Mouse (Mus musculus): Measurements from ENCODE around the gene Aanat.
A peak's percentile ranks its signal among the peaks of the same experiment; 100 is the strongest.

The Aanat gene

DNA sequence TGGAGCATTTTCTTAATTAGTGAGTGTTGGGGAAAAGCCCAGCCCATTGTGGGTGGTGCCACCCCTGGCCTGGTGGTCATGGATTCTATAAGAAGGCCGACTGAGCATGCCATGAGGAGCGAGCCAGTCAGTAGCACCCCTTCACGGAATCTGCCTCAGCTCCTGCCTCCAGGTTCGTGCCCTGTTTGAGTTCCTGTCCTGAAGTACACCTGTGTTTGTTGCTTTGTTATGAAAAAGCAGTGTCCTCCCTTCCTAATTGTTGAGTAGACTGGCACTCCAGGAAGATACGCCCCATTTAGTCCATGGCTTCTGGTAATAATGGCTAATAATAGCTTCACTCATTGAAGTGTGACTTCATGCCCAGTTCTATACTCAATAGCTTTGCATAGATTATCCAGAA lies at the start of gene Aanat:
Aanat (plus strand) TSS at position 123 of the 400 bp plus-strand sequence.
- DNase-seq: no peak

DNA sequence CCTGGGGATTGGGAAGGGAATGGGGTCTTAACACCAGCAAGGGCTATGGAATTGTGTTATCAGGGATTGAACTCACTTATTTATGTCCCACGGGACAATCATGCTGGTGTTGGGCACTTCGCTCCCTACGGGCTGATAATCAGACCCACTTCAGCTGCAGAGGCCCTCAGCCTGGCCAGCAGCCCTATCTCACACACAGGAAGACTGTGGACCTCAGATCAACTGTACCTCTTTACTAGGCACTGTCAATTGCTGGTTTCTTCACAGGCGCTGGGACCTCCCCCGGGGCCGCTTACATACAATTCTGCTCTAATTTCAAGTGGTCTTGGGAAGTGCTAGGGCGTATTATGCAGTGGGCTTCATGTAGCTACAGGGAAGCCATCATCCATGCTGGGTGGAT lies 49.5 kb upstream of the Aanat start:
- DNase-seq: no peak

DNA sequence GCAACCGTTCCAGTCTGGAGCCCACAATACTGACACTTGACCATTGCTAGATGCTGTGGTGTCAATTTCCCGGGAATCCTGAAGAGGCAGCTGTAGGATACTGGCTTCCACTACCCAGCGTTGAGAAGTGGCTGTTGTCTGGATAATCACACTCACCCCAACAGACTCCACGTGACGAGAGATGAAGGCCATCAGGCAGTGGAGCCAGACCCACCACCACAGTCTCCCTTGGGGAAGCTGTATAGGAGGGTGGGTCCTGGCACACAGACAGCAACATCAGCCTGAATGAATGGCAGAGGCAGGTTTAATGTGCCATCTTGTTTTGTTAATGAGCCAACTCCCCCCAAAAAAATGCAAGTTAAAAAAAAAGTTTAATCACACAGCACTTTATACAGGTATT lies 48.8 kb upstream of the Aanat start:
- no peak for DNase-seq

DNA sequence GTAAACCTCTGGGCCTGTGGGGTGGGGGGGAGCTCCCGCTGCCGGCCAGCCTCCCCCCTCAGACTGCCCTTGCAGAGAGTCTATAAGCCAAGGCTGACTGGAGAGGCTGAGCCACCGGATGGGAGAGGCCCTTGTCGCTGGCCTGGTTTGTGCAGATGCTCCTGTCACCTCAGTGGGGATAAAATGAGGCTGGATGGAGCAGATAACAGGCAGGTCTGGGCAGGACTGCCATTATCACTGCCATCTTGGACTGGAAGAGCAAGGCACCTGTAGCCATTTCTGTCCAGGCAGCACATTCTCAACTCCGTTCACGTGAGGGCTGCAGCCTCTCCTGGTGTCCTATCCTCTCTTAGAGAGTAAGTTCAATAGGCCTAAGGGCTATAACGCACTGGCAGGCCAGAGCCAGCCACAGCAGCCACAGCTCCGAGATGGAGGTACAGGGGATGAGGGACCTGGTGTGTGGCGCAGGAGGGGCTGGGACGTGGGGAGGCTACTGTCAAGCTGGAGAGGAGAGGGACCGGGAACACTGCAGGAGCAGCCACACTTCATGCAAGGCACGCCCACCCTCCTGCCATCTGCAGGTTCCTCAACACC lies 48.0 kb upstream of the Aanat start:
- no peak for DNase-seq

DNA sequence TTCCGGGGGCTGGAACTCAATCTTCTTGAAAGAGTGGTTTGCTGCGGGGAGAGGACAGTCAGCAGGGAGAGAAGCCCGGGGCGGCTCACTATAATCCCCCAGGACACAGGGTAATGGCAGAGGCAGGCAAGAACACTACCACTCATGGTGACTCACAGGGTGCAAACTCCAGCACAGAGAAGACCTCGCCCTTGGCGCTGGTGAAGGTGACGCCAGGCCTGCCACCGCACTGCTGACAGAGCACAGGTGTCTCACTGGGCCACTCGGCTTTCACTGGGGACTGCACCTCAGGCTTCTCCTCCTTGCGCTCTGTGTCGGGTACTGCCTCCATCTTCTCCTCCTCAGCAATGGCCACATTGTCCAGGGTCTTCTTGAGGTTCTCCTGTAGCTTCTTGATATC lies 45.0 kb upstream of the Aanat start:
- DNase-seq: no peak

DNA sequence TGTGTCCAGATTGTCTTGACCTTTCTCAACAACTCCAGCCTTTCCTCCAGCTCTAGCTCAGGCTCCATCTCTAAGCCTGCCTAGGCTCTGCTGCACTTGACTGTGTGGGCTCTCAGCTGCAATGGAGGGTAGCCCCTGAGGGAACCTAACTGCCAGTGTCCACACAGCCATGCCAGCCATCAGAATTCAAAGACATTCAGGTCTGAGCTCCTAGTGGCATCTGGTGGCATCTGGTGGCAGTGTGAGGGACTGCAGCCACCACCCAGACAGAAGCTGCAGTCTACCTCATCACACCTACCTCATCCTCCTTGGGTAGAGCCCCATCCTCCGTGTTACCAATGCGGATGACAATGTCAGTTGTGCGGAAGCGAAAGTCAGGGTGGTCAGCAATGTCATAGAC lies 43.1 kb upstream of the Aanat start:
- DNase-seq: no peak

- DNase-seq: peak; percentile 46 to 54
Observed at GRCm38 (mm10) chr11:116547296-116548060, 38.8 kb upstream of the Aanat start.

GRCm38 (mm10) chr11:116548780-116549179 lies 37.5 kb upstream of the Aanat start:
- DNase-seq: no peak

DNA sequence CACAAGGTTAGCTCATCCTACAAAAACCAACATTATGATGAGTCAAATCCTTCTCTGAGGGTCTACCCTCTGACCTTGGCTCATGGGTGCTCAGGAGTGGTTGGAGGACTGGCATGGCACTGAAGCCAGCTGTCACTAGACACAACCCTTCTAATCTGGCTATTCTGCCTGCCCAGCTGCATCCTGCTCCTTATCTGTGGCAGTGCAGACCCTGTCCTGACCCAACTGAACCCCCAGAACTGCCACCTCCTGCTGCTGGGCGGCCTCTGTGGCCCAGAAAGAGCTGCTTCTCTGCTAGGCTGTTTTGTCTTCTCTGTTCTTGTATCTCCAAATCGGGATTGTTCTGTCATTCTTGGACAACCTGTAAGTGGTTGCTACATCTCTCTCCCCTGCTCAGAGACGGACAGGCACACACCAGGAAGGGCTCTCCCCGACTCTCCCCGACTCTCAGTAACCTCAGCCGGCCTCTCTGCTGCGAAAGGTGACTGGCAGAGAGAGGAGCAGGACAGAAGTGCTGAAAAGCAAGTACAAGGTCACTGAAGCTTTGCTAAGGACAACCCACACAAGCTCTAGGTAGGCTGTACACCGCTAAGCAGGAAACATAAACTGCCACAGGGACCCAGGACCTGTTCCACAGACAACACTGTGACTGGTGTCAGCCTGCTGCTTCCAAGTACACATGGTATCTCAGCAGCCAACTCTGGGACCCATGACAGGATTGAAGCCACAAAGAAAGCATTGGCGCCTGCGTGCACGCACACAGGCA lies 36.8 kb upstream of the Aanat start:
- no peak for DNase-seq

GRCm38 (mm10) chr11:116550748-116551147 lies 35.5 kb upstream of the Aanat start:
- no peak for DNase-seq

DNA sequence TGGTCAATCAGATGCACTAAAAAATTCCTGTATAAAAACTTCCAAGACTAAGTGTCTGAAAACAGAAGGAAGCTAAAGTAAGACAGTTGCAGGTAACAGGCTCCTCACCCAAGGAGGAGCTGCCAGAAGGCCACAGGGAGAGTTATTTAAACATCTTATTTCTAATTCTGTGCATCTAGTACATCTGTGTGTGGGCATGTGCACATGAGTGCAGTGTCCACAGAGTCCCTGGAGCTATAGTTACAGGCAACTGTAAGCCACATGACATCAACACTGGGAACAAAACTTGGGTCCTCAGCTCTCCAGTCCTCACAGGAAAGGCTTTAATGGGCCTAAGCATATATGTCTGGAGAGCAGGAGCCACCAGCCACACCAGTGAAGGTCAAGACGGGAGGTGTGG lies 34.0 kb upstream of the Aanat start:
- no peak for DNase-seq

GRCm38 (mm10) chr11:116554171-116554878 lies 31.9 kb upstream of the Aanat start:
- DNase-seq: peak; percentile 44 to 64

GRCm38 (mm10) chr11:116555572-116555971 lies 30.7 kb upstream of the Aanat start:
- DNase-seq: no peak

- no peak for DNase-seq
Observed at GRCm38 (mm10) chr11:116556308-116556707, 29.9 kb upstream of the Aanat start.

DNA sequence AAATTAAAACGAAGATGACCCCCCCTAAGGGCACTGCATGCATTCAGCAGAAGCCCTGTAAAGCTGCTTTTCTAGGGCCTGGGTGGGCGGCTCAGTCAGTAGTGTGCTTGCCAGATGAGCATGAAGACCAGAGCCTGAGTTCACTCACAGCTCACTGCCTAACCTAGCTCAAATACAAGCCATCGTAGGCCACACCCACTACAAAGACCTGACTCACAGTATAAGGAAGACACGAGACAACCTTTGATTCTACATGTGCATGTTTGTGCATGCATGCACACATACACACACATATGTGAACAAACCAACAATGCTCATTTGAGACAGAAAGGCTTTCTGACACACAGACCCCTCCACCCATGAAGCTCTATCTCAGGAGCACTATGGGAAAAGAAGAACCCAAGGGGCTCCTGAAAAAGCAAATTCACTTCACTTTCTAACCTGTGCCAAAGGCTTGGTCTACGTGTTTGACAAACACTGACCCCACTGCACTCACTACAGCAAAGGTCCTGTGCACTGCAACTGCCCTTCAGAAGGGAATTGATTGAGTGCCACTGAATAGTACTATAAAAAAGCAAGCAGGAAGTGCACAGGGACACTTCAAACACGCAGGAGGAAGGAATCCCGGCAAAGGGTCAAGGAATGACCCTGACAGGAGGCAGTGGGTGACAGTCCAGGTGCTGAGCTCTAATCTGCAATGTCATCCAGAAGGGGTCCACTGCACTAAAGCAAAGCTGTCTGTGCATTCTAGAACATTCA lies 20.8 kb upstream of the Aanat start:
- DNase-seq: no peak

DNA sequence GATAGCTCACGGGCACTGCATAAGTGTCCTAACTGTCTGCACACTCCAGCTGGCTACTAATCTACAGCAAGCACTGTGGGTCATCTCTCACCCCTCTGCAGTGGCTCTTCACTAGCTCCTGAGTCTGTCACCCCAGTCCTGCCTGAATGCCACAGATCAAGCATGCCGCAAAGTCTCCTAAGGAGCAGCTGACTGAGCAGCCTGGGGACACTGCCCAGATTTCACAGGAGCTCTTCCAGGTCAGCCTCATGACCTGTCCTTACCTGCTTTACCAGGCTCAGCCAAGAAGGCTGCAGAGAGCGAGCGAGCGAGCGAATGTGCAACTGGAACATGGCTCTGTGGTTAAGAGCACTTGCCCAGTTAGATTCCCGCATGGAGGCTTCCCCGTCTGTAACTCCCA lies 18.7 kb upstream of the Aanat start:
- DNase-seq: no peak

- DNase-seq: no peak
Observed at GRCm38 (mm10) chr11:116570821-116571220, 15.4 kb upstream of the Aanat start.

- DNase-seq: peak; percentile 44 to 45
Observed at GRCm38 (mm10) chr11:116571767-116572679, 14.2 kb upstream of the Aanat start.

DNA sequence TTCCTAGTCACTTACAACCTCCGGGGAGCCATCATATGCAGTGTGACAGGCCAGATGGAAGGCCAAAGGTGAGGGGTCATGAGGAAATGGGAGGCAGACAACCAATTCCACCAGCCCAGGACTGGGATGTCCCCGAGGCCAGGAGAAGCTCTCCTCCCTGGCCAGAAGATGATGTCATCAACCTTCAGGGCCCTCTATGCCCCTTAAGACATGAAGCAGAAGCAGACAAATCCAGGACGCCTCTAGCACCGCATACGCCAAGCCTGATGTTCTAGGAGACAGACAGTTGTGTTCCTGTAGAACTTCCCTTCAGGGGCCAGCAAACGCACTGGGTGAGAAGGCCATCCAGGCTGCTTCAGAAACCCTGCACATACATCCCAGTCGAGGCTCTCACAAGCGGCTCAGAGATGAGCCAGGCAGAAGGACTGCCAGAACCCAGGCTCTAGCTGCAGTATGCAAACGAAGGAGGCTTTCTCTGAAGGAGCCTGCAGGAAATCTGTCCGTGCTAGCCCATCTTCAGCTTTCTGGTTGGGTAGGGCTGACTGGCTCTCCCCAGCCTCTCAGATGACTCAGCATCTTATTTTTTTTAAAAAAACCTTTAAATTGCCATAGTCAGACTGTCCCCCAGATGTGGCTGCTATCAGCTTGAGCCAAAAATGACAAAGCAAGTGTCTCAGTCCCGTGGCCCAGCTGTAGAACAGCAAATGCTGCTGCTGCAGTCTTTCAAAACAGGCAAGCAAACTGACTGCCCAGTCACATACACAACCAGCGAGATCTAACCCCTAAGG lies 13.3 kb upstream of the Aanat start:
- DNase-seq: no peak

DNA sequence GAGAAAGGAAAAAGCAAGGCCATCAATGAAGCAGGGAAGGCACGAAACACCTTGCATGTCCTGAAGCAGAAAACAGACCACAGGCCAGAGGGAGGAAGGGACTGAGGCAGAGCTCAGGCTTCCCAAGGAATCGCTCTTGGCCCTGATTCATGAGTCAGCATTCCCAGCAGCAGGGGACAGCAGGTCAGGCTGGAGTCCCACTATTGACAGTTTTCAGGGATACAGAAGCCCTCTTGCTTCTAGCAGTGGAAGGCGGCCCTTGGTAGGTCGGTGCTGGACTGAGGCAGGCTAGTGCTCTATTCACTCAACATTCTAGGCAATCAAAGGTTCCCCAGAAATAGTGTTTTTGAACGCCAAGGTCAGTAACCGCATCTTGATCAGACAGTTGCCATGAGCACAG lies 11.7 kb upstream of the Aanat start:
- peak; percentile 36 to 50 for DNase-seq

GRCm38 (mm10) chr11:116574982-116575381 lies 11.2 kb upstream of the Aanat start:
- peak; percentile 39 to 43 for DNase-seq

All from cerebellum, adult 18-20 months (tissue).